ENCODE assay signal across 11 mouse cellular contexts in genomic region chr15:25929518-25929917, GRCm38 (mm10). TPM values are rescaled to one million over a fixed set of nuclear protein-coding genes. Genes with fewer than 3 reads are reported as not detected.
DNase-seq lines count a peak whose midpoint lies in the region; TF ChIP-seq lines count a peak whose summit lies in the region.
"Had no signal": no experiment of that assay in that cellular context is flagged by ENCODE, and none has a peak within 500 bp of the region (broad histone marks: within the 10 kb centered on the region; RNA-seq: fewer than 3 reads in every experiment).

No protein-coding gene starts in this region.

- peak; percentile 51 to 73 for DNase-seq in adrenal gland, adult (ENCODE audit: inconsistent age in 2 of 2, low spot score in 1 of 2)
- DNase-seq in adrenal gland, postnatal 25 days, result no peak
- DNase-seq in layer of hippocampus, adult 2 months (ENCODE audit: low spot score in 2 of 2), result no peak
- DNase-seq in layer of hippocampus, postnatal 25 days (ENCODE audit: extremely low spot score in 1 of 2, low spot score in 1 of 2), result no peak
- peak; percentile 64 for DNase-seq in kidney, adult 9 months
- no peak for DNase-seq in layer of hippocampus, adult 9-10 months (ENCODE audit: low spot score)
- no peak for DNase-seq in cerebellum, adult 18-20 months
- DNase-seq: adrenal gland, adult 2 months; lung, adult 2 months had no signal

- WGBS in olfactory bulb, adult 2 months, result 79% methylated on average over 11 of the region's 11 CpGs

- no peak for TF ChIP-seq POLR2A in olfactory bulb, adult 2 months (IDR thresholded peaks at IDR 0.05; ENCODE audit: insufficient read depth, low read depth, low read length)

- peaks cover 32% of the 10 kb centered on the region for H3K4me1 ChIP-seq in olfactory bulb, adult 2 months (ENCODE audit: control insufficient read depth, insufficient read depth, low read length)

- H3K27ac ChIP-seq in layer of hippocampus, adult 2 months, result peak overlapping the region; percentile 72
- 0 out of 2 replicates have a peak overlapping the region, but pooled peaks have one; percentile 1 for H3K27ac ChIP-seq in olfactory bulb, adult 2 months (ENCODE audit: insufficient read depth, low read depth, low read length)
- H3K27ac ChIP-seq: limb, embryonic 13.5 days had no signal

- no peak overlapping the region for H3K4me3 ChIP-seq in layer of hippocampus, adult 2 months
- H3K4me3 ChIP-seq in olfactory bulb, adult 2 months (ENCODE audit: insufficient read depth, low read depth, low read length), result no peak overlapping the region
- H3K4me3 ChIP-seq: limb, embryonic 13.5 days had no signal

- TF ChIP-seq CTCF in layer of hippocampus, adult 2 months (conservative IDR thresholded peaks at IDR 0.05), result no peak
- TF ChIP-seq CTCF in olfactory bulb, adult 2 months (IDR thresholded peaks at IDR 0.05; ENCODE audit: insufficient read depth, low read depth, low read length), result no peak

RNA-seq across cellular contexts. Expression of gene Zfp622, which starts 54.6 kb away (rescaled TPM):
- 36.5 and 42.5 TPM in 2 replicates for total RNA-seq in adrenal gland, postnatal 25 days (2021)
- 10 to 100 TPM; 44.5 to 45.4 TPM for total RNA-seq in layer of hippocampus, adult 2 months (2021)
- total RNA-seq in layer of hippocampus, postnatal 25 days (2021), result 10 to 100 TPM; 40.4 to 40.5 TPM
- not detected in 2 replicates for polyA plus RNA-seq in olfactory bulb, adult 2 months (2012; ENCODE audit: insufficient read depth, insufficient read length, low replicate concordance, missing spikeins)

Comparison
In these comparisons a context has a peak if more than half of its experiments do, and no peak if none do; other contexts are left out.
1. DNase-seq: peak in adrenal gland, adult (2 of 2) and kidney, adult 9 months (single experiment); none in adrenal gland, postnatal 25 days (single experiment), layer of hippocampus, adult 2 months (0 of 2), layer of hippocampus, postnatal 25 days (0 of 2), layer of hippocampus, adult 9-10 months (single experiment) and cerebellum, adult 18-20 months (0 of 2).